Mouse (Mus musculus): ENCODE measurements around the gene Vipr1.

Vipr1 gene

GRCm38 (mm10) chr9:121719347-121720331, 77.1 kb downstream of the Vipr1 start:
- DNase-seq = peak; percentile 74 to 75
